Mouse (Mus musculus): ENCODE data around the gene Nfe2l3.

Gene Nfe2l3

GRCm38 (mm10) chr6:51442191-51442835 lies 9.8 kb downstream of the Nfe2l3 start:
- ATAC-seq (ENCODE audit: low TSS enrichment) = no peak

DNA sequence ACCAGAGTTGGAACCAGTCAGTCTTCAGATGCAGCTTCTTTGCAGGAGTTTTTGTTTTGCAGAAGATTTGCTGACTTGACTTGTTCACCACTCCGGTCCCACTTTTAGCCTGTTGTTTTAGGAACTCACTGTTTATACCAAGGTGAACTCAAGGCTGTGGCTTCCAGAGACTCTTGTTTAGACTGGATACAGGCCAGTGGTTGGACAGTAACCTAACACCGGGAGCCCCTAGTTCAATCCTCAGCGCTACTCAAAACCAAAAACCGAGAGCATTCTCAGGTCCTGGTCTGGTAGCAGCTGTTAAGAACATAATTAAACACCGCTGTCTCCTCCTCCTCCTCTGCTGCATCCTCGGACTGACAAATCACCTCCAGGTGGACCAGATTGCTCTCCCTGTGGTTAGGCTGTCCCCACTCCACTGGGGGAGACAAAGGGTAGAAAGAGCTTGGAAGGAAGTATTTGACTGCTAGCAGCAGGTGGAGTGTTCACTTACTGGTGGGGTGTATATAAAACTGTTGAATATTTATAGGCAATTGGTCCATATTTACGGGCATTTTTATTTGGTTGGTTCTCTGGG lies 20.5 kb downstream of the Nfe2l3 start:
- no peak for ATAC-seq (ENCODE audit: low TSS enrichment)

- no peak for ATAC-seq (ENCODE audit: low TSS enrichment)
Observed at GRCm38 (mm10) chr6:51454949-51455348, 22.5 kb downstream of the Nfe2l3 start.

DNA sequence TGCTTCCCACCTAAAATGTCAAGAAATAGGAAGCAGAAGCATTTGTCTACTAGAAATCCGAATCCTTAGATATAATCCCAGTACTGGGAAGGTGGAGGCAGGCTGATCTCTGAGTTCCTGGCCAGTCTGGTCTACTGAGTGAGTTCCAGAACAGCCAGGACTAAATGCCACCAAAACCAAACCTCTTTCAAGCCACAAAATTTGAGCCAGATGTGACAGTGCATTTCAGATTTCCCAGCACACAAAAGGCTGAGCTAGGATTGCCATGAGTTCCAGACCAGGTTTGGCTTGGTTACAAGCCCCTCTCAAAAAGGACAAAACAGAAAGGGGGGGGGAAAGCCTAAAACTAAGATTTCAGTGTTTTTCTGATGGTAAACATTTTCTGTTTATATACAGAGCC lies 23.7 kb downstream of the Nfe2l3 start:
- no peak for ATAC-seq (ENCODE audit: low TSS enrichment)

GRCm38 (mm10) chr6:51457283-51457682 lies 24.8 kb downstream of the Nfe2l3 start:
- no peak for ATAC-seq (ENCODE audit: low TSS enrichment)

- no peak for ATAC-seq (ENCODE audit: low TSS enrichment)
Observed at GRCm38 (mm10) chr6:51457770-51458387, 25.4 kb downstream of the Nfe2l3 start.

DNA sequence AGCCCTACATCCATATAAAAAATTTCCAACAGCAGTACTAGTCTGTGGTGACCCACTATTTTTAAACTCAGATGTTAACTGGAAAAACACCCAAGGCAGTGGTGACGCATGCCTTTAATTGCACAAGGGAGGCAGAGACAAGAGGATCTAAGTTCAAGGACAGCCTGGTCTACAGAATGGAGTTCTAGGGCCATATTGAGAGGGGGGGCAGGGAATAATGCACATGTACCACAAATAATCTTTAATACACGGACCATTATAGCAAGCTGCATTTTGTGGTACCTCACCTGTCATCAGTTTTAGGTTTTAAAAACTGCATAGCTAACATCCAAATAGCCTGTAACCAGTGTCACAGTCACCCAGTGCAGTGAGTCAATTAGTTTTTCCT lies 26.4 kb downstream of the Nfe2l3 start:
- no peak for ATAC-seq (ENCODE audit: low TSS enrichment)

GRCm38 (mm10) chr6:51459313-51460020 lies 27.0 kb downstream of the Nfe2l3 start:
- no peak for ATAC-seq (ENCODE audit: low TSS enrichment)

GRCm38 (mm10) chr6:51460021-51460360 lies 27.5 kb downstream of the Nfe2l3 start:
- no peak for ATAC-seq (ENCODE audit: low TSS enrichment)

DNA sequence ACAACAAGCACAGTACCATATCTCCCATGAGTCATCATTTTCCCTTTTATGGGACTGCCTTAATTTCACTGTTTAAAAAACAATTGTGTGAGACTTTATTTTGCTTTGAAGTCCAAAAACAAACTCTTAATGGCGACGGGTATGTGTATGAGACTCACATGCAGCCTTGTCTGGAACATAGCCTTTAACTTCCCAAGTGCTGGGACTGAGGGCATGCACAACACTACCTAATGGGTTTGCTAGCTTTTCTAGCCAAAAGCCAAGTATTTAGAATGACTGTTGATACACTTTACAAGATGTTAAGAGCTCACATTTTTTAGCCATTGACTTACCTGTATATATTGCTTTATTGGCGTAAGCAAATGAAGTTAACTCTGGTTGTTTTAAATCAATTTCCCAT lies 27.9 kb downstream of the Nfe2l3 start:
- no peak for ATAC-seq (ENCODE audit: low TSS enrichment)

DNA sequence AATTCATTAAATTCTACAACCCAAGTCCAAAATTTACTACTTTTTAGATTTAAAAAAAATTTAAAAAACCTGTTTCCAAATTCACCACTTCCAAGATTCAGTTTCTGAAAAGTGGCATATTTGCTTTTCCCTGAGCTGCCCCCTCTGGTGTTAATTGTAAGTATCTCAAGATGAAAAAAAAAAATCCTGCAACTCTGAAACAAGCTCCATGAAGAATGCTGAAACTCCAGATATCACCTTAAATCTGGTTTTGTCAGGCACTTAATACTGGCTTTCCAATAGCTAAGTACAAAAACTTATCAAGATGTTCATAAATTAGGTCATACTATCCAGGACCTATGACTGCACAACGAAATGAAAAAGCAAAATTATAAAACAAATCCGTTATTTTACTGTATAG lies 35.2 kb downstream of the Nfe2l3 start:
- ATAC-seq (ENCODE audit: low TSS enrichment) = no peak

GRCm38 (mm10) chr6:51468891-51469561 lies 36.6 kb downstream of the Nfe2l3 start:
- ATAC-seq (ENCODE audit: low TSS enrichment) = peak; percentile 53

DNA sequence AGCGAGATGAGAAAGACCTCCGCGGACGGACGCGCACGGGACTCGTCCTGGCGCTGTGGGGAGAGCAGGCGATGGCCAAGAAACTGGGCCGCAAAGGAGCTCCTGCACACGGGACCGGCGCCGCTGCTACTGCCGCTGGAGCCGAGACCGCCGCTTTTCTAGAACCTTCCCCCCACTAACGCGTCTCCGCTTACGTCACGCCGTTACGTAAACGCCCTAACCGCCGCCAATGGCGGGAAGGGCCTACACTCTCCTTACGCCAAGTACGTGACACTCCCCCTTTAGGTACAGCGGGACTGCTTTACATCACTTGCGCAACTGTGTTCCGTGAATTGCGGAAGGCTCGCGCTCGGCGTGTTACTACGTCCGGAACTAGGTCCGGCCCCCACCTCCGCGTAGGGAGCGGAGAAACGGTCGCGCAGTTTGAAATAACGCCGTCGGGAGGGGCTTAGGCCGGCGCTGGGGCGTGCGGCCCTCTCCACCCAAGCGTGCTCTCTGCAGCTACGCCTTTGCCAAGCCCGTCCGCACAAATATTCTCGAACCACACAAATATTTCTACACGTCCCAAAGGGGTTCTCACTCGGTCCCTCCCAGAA lies 37.3 kb downstream of the Nfe2l3 start, which contains the start of gene Hnrnpa2b1:
Gene Hnrnpa2b1, minus strand, starts transcription at position 180 of the 596 bp plus-strand sequence.
- ATAC-seq (ENCODE audit: low TSS enrichment) = peak; percentile 73

DNA sequence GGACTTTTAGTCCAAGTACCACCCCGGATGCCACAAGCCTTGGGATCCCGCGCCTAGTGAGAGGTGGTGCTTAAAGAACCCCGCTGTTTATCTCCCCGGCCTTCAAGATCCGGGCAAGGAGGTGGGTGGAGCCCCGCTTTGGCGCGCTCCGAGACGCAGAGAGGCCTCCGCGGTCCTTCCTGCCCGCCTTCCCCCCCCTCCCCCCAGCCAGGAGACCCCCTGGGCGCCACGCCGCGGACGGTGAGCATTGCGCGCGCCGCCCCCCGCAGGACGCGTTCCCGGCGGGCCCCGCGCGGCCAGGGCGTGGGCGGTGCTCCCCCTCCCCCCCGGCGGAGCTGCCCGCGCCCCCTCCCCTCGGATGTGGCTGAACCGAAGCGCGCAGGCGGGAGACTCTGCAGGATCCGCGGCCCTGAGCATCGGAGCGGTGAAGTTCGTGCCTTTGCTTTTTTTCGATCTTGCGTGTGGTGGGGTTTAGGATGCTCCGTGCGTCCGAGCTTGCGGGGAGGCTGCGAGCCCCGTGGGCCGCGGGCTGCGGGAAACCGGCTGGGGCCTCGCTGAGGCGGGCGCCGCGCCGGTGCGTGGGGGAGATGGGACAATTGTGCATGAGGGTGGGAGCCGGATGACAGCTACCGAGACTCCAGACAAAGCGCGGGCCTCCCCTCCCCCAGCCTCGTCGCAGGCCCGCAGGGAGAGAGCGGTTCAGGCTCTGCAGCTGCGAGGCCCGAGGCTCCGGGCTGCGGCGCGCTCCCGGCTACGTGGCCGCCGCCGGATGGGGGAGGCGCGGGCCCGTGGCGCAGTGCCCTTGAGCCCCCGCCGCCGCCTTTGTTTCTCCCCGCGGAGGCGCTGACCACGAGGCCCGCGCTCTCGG lies 38.1 kb downstream of the Nfe2l3 start, which contains the start of gene Cbx3:
Gene Cbx3, plus strand, starts transcription at position 50 of the 868 bp plus-strand sequence.
- ATAC-seq (ENCODE audit: low TSS enrichment) = peak; percentile 58

DNA sequence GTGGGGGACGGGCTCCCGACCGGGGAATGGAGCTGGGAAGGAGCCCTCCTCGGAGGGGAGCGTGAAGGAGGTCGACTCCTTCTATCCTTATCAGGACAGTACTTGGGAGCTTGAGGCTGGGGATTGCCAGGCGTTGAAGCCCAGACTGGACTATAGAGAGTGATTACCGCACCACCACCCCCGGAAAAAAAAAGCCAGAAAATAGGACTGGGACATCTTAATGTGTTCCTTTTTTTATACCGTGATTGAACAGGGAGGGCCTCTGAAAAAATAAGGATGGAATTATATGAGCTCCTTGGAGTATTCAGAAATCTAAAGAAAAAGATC lies 38.7 kb downstream of the Nfe2l3 start:
- ATAC-seq (ENCODE audit: low TSS enrichment) = no peak

GRCm38 (mm10) chr6:51471782-51472181 lies 39.3 kb downstream of the Nfe2l3 start:
- ATAC-seq (ENCODE audit: low TSS enrichment) = no peak

GRCm38 (mm10) chr6:51472213-51472612 lies 39.7 kb downstream of the Nfe2l3 start:
- no peak for ATAC-seq (ENCODE audit: low TSS enrichment)

- no peak for ATAC-seq (ENCODE audit: low TSS enrichment)
Observed at GRCm38 (mm10) chr6:51479136-51479731, 46.8 kb downstream of the Nfe2l3 start.

GRCm38 (mm10) chr6:51481548-51481947 lies 49.1 kb downstream of the Nfe2l3 start:
- ATAC-seq (ENCODE audit: low TSS enrichment) = no peak

GRCm38 (mm10) chr6:51483861-51484260 lies 51.4 kb downstream of the Nfe2l3 start:
- no peak for ATAC-seq (ENCODE audit: low TSS enrichment)

Measured in frontal cortex, adult (tissue).